Mouse (Mus musculus) limb, embryonic 14.5 days (tissue): ENCODE data around the gene Ankrd52. TPM values are rescaled to one million over a fixed set of nuclear protein-coding genes. Genes with fewer than 3 reads are reported as not detected.

Source experiments
- ATAC-seq: fragments of 200-750 bp; cut with Nextera tagmentation; 2 replicates; pipeline ENCODE4 v1.8.0; 2017; ENCODE audit warnings: low read depth, moderate number of reproducible peaks, moderate TSS enrichment; ENCODE audit not compliant: low FRiP score
- DNase-seq: peaks from one replicate; pipeline ENCODE4 v3.0.0-alpha.2; 2015; ENCODE audit warnings: low spot score
- H3K27ac ChIP-seq: fragments of 300-500 bp; sonication (generic); replicated peaks from 2 replicates; pipeline ENCODE4 v1.5.1; 2014; ENCODE audit warnings: low read depth, mild to moderate bottlenecking, low read length, moderate library complexity, mixed read lengths
- H3K27me3 ChIP-seq: fragments of 300-500 bp; sonication (generic); 2 replicates; pipeline ENCODE4 v1.6.1; 2014; ENCODE audit warnings: low read length, mixed read lengths; ENCODE audit not compliant: control insufficient read depth, insufficient read depth
- H3K36me3 ChIP-seq: fragments of 300-500 bp; sonication (generic); 2 replicates; pipeline ENCODE4 v1.6.1; 2014; ENCODE audit warnings: mild to moderate bottlenecking, low read length, moderate library complexity, mixed read lengths; ENCODE audit not compliant: control insufficient read depth, insufficient read depth
- H3K4me1 ChIP-seq: fragments of 300-500 bp; sonication (generic); 2 replicates; pipeline ENCODE4 v1.6.1; 2014; ENCODE audit warnings: antibody characterized with exemption, low read length, mixed read lengths; ENCODE audit not compliant: control insufficient read depth, insufficient read depth
- H3K4me2 ChIP-seq: fragments of 300-500 bp; sonication (generic); replicated peaks from 2 replicates; pipeline ENCODE4 v1.6.1; 2014; ENCODE audit warnings: low read depth, mild to moderate bottlenecking, low read length, moderate library complexity; ENCODE audit not compliant: severe bottlenecking
- H3K4me3 ChIP-seq: fragments of 300-500 bp; sonication (generic); replicated peaks from 2 replicates; pipeline ENCODE4 v1.5.1; 2014; ENCODE audit warnings: low read length
- H3K9ac ChIP-seq: fragments of 300-500 bp; sonication (generic); 2 replicates; pipeline ENCODE4 v1.6.1; 2014; ENCODE audit warnings: mild to moderate bottlenecking, low read depth, low read length, moderate library complexity; ENCODE audit not compliant: severe bottlenecking
- H3K9me3 ChIP-seq: fragments of 300-500 bp; sonication (generic); 2 replicates; pipeline ENCODE4 v1.6.1; 2016; ENCODE audit warnings: low read length; ENCODE audit not compliant: control insufficient read depth
- POLR2A ChIP-seq: fragments of 200-500 bp; IDR thresholded peaks from 2 replicates; pipeline ENCODE4 v1.8.0; 2012; ENCODE audit warnings: inconsistent platforms, mild to moderate bottlenecking, moderate library complexity, borderline replicate concordance; ENCODE audit not compliant: insufficient read depth, insufficient read length; ENCODE audit errors: extremely low read depth
- WGBS: fragments of 180-500 bp; shearing (Covaris S2); extraction: QIAGEN DNeasy Blood & Tissue Kit; methylation state at CpG from one replicate; pipeline ENCODE4 v1.1.7; 2014; 5-methylcytosine and 5-hydroxymethylcytosine counted together
- polyA plus RNA-seq, 2 experiments: library from polyadenylated mRNA; depleted of rRNA in 1 of 2; stranded (reverse) in 1 of 2; unstranded in 1 of 2; fragments of >200 nt; fragmentation: Nextera tagmentation in 1 of 2; extraction: Ambion mirVana in 1 of 2; gene quantifications; 2 replicates each; pipeline versions ENCODE4 v1.2.1 to v1.2.3; 2012 to 2014

Ankrd52 gene
- polyA plus RNA-seq, 2 experiments = 11.3 to 50.7 TPM

GRCm38 (mm10) chr10:128401056-128401455, 24.1 kb downstream of the Ankrd52 start, which contains the start of gene Slc39a5:
Gene Slc39a5, minus strand, starts transcription at chr10:128401229.
- Histone ChIP-seq H3K4me2 (no peak within 1 kb of the TSS), H3K36me3 (peaks cover 30% of the 10 kb centered on the region), H3K27ac (no peak within 1 kb of the TSS), H3K4me3 (no peak within 1 kb of the TSS), H3K27me3 (no peaks in the 10 kb centered on the region), H3K4me1 (peaks cover 2% of the 10 kb centered on the region; the same call in 1 of the 2 replicates), H3K9me3 (no peaks in the 10 kb centered on the region), H3K9ac (0 out of 2 replicates have a peak within 1 kb of the TSS, but pooled peaks have one; percentile 21)
- DNase-seq = no peak
- ATAC-seq = no peak
- WGBS = 38% methylated on average over 2 of the region's 2 CpGs
- TF ChIP-seq POLR2A = no peak

- no peaks in the 10 kb centered on the region for H3K27me3 ChIP-seq
- peaks cover 2% of the 10 kb centered on the region; the same call in 1 of the 2 replicates for H3K4me1 ChIP-seq
- no peak for TF ChIP-seq POLR2A
- WGBS = 86% methylated on average over 9 of the region's 9 CpGs
- H3K36me3 ChIP-seq = peaks cover 28% of the 10 kb centered on the region
- H3K4me3 ChIP-seq = no peak overlapping the region
- H3K27ac ChIP-seq = no peak overlapping the region
- no peaks in the 10 kb centered on the region for H3K9me3 ChIP-seq
- ATAC-seq (no peak), DNase-seq (no peak)
- H3K9ac ChIP-seq = no peak overlapping the region
- no peak overlapping the region for H3K4me2 ChIP-seq
Observed at GRCm38 (mm10) chr10:128401638-128402037, 24.7 kb downstream of the Ankrd52 start.

DNA sequence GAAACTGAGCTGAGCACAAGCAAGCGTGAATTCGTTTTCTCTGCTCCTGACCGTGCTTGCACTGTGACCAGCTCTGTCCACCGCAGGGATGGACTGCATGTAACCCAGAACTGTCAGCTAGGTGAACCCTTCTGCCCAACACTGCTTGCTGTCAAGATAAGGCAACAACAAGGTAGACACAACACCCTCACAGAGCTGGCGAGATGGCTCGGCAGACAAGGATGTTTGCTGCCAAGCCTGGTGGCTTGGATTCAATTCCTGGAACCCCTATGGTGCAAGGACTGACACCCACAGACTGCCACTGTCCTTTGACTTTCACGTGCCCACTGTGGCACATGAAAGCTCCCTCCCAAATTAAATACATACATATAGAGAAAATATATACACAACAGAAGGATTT, 27.0 kb downstream of the Ankrd52 start:
- 83% methylated on average over 7 of the region's 7 CpGs for WGBS
- Histone ChIP-seq H3K27me3 (no peaks in the 10 kb centered on the region), H3K4me3 (no peak overlapping the region), H3K4me2 (no peak overlapping the region), H3K9ac (no peak overlapping the region), H3K27ac (no peak overlapping the region), H3K4me1 (peaks cover 6% of the 10 kb centered on the region; the same call in 1 of the 2 replicates), H3K36me3 (peaks cover 23% of the 10 kb centered on the region; the same call in 1 of the 2 replicates), H3K9me3 (no peaks in the 10 kb centered on the region)
- no peak for TF ChIP-seq POLR2A
- no peak for DNase-seq
- ATAC-seq = no peak

DNA sequence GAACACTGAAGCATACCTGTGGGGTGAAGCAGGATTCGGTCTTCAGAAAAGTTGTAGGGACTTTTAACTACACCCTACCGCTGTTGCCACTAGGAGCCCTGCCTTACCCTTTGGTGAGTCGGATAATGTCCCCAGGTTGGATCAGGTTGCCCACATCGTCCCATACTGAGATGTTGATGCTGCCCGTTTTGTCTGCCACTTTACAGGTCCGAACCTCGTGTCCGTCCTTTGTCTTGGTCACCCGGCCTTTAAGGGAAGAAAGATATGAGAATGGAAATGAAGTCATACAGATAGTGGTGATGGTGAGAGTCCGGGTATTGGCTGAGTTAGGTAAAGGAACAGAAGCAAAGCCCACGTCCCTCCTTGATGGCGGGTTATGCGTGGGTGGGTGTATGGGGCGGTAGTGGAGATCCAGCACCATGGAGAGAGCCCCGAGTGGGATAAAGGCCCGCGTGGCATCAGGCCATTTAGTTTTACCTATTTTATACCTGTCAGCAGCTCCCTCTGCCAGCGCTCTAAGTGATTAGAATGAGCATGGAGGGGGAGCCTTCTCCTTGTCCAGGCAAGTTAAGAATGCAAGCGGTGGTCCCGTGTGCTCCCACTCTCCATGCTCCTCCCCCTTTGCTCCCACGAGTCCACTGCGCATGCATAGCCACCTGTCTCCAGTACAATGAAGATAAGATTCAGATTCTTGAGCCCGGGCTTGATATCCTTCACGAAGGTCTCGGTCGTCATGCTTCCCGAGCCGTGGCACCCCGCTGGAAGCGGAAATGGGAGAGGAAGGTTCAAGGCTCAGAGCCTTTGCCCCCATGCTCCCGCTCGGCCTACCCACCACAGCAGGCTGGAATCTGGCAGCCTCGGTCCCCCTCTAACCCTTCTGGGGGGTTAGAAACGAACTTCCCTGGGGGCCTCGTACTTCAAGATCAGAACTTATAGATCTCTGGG, 31.9 kb downstream of the Ankrd52 start:
- peak overlapping the region; percentile 55 for H3K27ac ChIP-seq
- H3K9me3 ChIP-seq = no peaks in the 10 kb centered on the region
- no peak for TF ChIP-seq POLR2A
- ATAC-seq = no peak
- 18% methylated on average over 35 of the region's 35 CpGs for WGBS
- H3K36me3 ChIP-seq = peaks cover 16% of the 10 kb centered on the region; the same call in 1 of the 2 replicates
- peak overlapping the region; percentile 60 for H3K9ac ChIP-seq
- H3K27me3 ChIP-seq = no peaks in the 10 kb centered on the region
- peak; percentile 13 for DNase-seq
- peaks cover 24% of the 10 kb centered on the region for H3K4me1 ChIP-seq
- peak overlapping the region; percentile 72 for H3K4me3 ChIP-seq
- H3K4me2 ChIP-seq = peak overlapping the region; percentile 63

GRCm38 (mm10) chr10:128409692-128410559, 33.0 kb downstream of the Ankrd52 start:
- ATAC-seq (peak; percentile 91), DNase-seq (peak; percentile 99)
- peak overlapping the region; percentile 72 for H3K4me3 ChIP-seq
- peak overlapping the region; percentile 60 for H3K9ac ChIP-seq
- H3K27me3 ChIP-seq = no peaks in the 10 kb centered on the region
- TF ChIP-seq POLR2A = no peak
- H3K36me3 ChIP-seq = peaks cover 25% of the 10 kb centered on the region
- H3K4me2 ChIP-seq = peak overlapping the region; percentile 97
- H3K27ac ChIP-seq = peak overlapping the region; percentile 89
- WGBS = 4% methylated on average over 35 of the region's 36 CpGs
- H3K9me3 ChIP-seq = no peaks in the 10 kb centered on the region
- peaks cover 24% of the 10 kb centered on the region for H3K4me1 ChIP-seq
